Mouse (Mus musculus): Measurements from ENCODE around the gene Tnp1. TPM values are rescaled to one million over a fixed set of nuclear protein-coding genes. Genes with fewer than 3 reads are reported as not detected.

Tnp1 gene
- polyA plus RNA-seq, 2 experiments, result not detected

GRCm38 (mm10) chr1:72992209-72992608, 23.5 kb downstream of the Tnp1 start:
- WGBS, result 34% methylated on average over 2 of the region's 2 CpGs
- Histone ChIP-seq H3K4me3 (replicated peaks; ENCODE audit: low read length) (no peak overlapping the region), H3K9ac (ENCODE audit: low read depth, low read length, severe bottlenecking) (no peak overlapping the region), H3K27ac (replicated peaks; ENCODE audit: low read depth, low read length) (no peak overlapping the region), H3K4me1 (ENCODE audit: control insufficient read depth, insufficient read depth, low read length) (peaks cover 6% of the 10 kb centered on the region), H3K27me3 (ENCODE audit: control insufficient read depth, insufficient read depth, low read length) (no peaks in the 10 kb centered on the region), H3K9me3 (ENCODE audit: control insufficient read depth, low read length) (no peaks in the 10 kb centered on the region), H3K36me3 (ENCODE audit: control insufficient read depth, insufficient read depth, low read length) (no peaks in the 10 kb centered on the region), H3K4me2 (replicated peaks; ENCODE audit: low read depth, low read length, severe bottlenecking) (no peak overlapping the region)
- no peak for ATAC-seq (ENCODE audit: low FRiP score, low read depth)
- DNase-seq (ENCODE audit: low spot score), result no peak
- no peak for TF ChIP-seq POLR2A (IDR thresholded peaks at IDR 0.05; ENCODE audit: borderline replicate concordance, extremely low read depth, insufficient read depth, insufficient read length)

- Histone ChIP-seq H3K9me3 (ENCODE audit: control insufficient read depth, low read length) (no peaks in the 10 kb centered on the region), H3K4me1 (ENCODE audit: control insufficient read depth, insufficient read depth, low read length) (peaks cover 6% of the 10 kb centered on the region), H3K36me3 (ENCODE audit: control insufficient read depth, insufficient read depth, low read length) (no peaks in the 10 kb centered on the region), H3K4me2 (replicated peaks; ENCODE audit: low read depth, low read length, severe bottlenecking) (no peak overlapping the region), H3K4me3 (replicated peaks; ENCODE audit: low read length) (no peak overlapping the region), H3K27me3 (ENCODE audit: control insufficient read depth, insufficient read depth, low read length) (no peaks in the 10 kb centered on the region), H3K9ac (ENCODE audit: low read depth, low read length, severe bottlenecking) (no peak overlapping the region), H3K27ac (replicated peaks; ENCODE audit: low read depth, low read length) (no peak overlapping the region)
- TF ChIP-seq POLR2A (IDR thresholded peaks at IDR 0.05; ENCODE audit: borderline replicate concordance, extremely low read depth, insufficient read depth, insufficient read length), result no peak
- WGBS, result 91% methylated on average over 3 of the region's 3 CpGs
- no peak for DNase-seq (ENCODE audit: low spot score)
- no peak for ATAC-seq (ENCODE audit: low FRiP score, low read depth)
These were observed 26.8 kb downstream of the Tnp1 start for GRCm38 (mm10) chr1:72988904-72989303.

- Histone ChIP-seq H3K9me3 (ENCODE audit: control insufficient read depth, low read length) (no peaks in the 10 kb centered on the region), H3K9ac (ENCODE audit: low read depth, low read length, severe bottlenecking) (no peak overlapping the region), H3K4me1 (ENCODE audit: control insufficient read depth, insufficient read depth, low read length) (no peaks in the 10 kb centered on the region), H3K27me3 (ENCODE audit: control insufficient read depth, insufficient read depth, low read length) (no peaks in the 10 kb centered on the region), H3K4me2 (replicated peaks; ENCODE audit: low read depth, low read length, severe bottlenecking) (no peak overlapping the region), H3K36me3 (ENCODE audit: control insufficient read depth, insufficient read depth, low read length) (no peaks in the 10 kb centered on the region), H3K27ac (replicated peaks; ENCODE audit: low read depth, low read length) (no peak overlapping the region), H3K4me3 (replicated peaks; ENCODE audit: low read length) (no peak overlapping the region)
- DNase-seq (ENCODE audit: low spot score) (no peak), ATAC-seq (ENCODE audit: low FRiP score, low read depth) (no peak)
- WGBS, result 88% methylated on average over 4 of the region's 4 CpGs
- no peak for TF ChIP-seq POLR2A (IDR thresholded peaks at IDR 0.05; ENCODE audit: borderline replicate concordance, extremely low read depth, insufficient read depth, insufficient read length)
These were observed 29.0 kb downstream of the Tnp1 start for GRCm38 (mm10) chr1:72986715-72987114.

GRCm38 (mm10) chr1:72978956-72979355, 36.8 kb downstream of the Tnp1 start:
- TF ChIP-seq POLR2A (IDR thresholded peaks at IDR 0.05; ENCODE audit: borderline replicate concordance, extremely low read depth, insufficient read depth, insufficient read length), result no peak
- Histone ChIP-seq H3K9ac (ENCODE audit: low read depth, low read length, severe bottlenecking) (no peak overlapping the region), H3K27me3 (ENCODE audit: control insufficient read depth, insufficient read depth, low read length) (no peaks in the 10 kb centered on the region), H3K4me2 (replicated peaks; ENCODE audit: low read depth, low read length, severe bottlenecking) (no peak overlapping the region), H3K9me3 (ENCODE audit: control insufficient read depth, low read length) (no peaks in the 10 kb centered on the region), H3K4me1 (ENCODE audit: control insufficient read depth, insufficient read depth, low read length) (no peaks in the 10 kb centered on the region), H3K36me3 (ENCODE audit: control insufficient read depth, insufficient read depth, low read length) (no peaks in the 10 kb centered on the region), H3K27ac (replicated peaks; ENCODE audit: low read depth, low read length) (no peak overlapping the region), H3K4me3 (replicated peaks; ENCODE audit: low read length) (no peak overlapping the region)
- ATAC-seq (ENCODE audit: low FRiP score, low read depth) (peak; percentile 86), DNase-seq (ENCODE audit: low spot score) (peak; percentile 58)
- WGBS, result 37% methylated on average over 9 of the region's 9 CpGs

GRCm38 (mm10) chr1:72974226-72974625, 41.5 kb downstream of the Tnp1 start:
- TF ChIP-seq POLR2A (IDR thresholded peaks at IDR 0.05; ENCODE audit: borderline replicate concordance, extremely low read depth, insufficient read depth, insufficient read length), result no peak
- H3K36me3 ChIP-seq (ENCODE audit: control insufficient read depth, insufficient read depth, low read length), result no peaks in the 10 kb centered on the region
- H3K27me3 ChIP-seq (ENCODE audit: control insufficient read depth, insufficient read depth, low read length), result no peaks in the 10 kb centered on the region
- no peak overlapping the region for H3K4me3 ChIP-seq (replicated peaks; ENCODE audit: low read length)
- no peak for ATAC-seq (ENCODE audit: low FRiP score, low read depth)
- no peak overlapping the region for H3K4me2 ChIP-seq (replicated peaks; ENCODE audit: low read depth, low read length, severe bottlenecking)
- no peak overlapping the region for H3K9ac ChIP-seq (ENCODE audit: low read depth, low read length, severe bottlenecking)
- peaks cover 6% of the 10 kb centered on the region for H3K4me1 ChIP-seq (ENCODE audit: control insufficient read depth, insufficient read depth, low read length)
- no peak for DNase-seq (ENCODE audit: low spot score)
- H3K27ac ChIP-seq (replicated peaks; ENCODE audit: low read depth, low read length), result no peak overlapping the region
- no peaks in the 10 kb centered on the region for H3K9me3 ChIP-seq (ENCODE audit: control insufficient read depth, low read length)

GRCm38 (mm10) chr1:72970461-72970860, 45.2 kb downstream of the Tnp1 start:
- ATAC-seq (ENCODE audit: low FRiP score, low read depth), result no peak
- peaks cover 17% of the 10 kb centered on the region for H3K4me1 ChIP-seq (ENCODE audit: control insufficient read depth, insufficient read depth, low read length)
- no peaks in the 10 kb centered on the region for H3K27me3 ChIP-seq (ENCODE audit: control insufficient read depth, insufficient read depth, low read length)
- no peaks in the 10 kb centered on the region for H3K36me3 ChIP-seq (ENCODE audit: control insufficient read depth, insufficient read depth, low read length)
- H3K9me3 ChIP-seq (ENCODE audit: control insufficient read depth, low read length), result no peaks in the 10 kb centered on the region
- no peak overlapping the region for H3K27ac ChIP-seq (replicated peaks; ENCODE audit: low read depth, low read length)
- no peak overlapping the region for H3K9ac ChIP-seq (ENCODE audit: low read depth, low read length, severe bottlenecking)
- DNase-seq (ENCODE audit: low spot score), result peak; percentile 38
- H3K4me2 ChIP-seq (replicated peaks; ENCODE audit: low read depth, low read length, severe bottlenecking), result no peak overlapping the region
- 81% methylated on average over 9 of the region's 9 CpGs for WGBS
- TF ChIP-seq POLR2A (IDR thresholded peaks at IDR 0.05; ENCODE audit: borderline replicate concordance, extremely low read depth, insufficient read depth, insufficient read length), result no peak
- no peak overlapping the region for H3K4me3 ChIP-seq (replicated peaks; ENCODE audit: low read length)
